Mouse (Mus musculus) hindbrain, embryonic 12.5 days (tissue): ENCODE data around the gene Gm8068. TPM values are rescaled to one million over a fixed set of nuclear protein-coding genes. Genes with fewer than 3 reads are reported as not detected.
"Not testable (repeated sequence)": the region's sequence is repeated elsewhere in the genome, so short reads cannot be mapped to it uniquely, and the experiment has no call there.

Experiments
- ATAC-seq: fragments of 200-750 bp; cut with Nextera tagmentation; 2 replicates; pipeline ENCODE4 v1.8.0; 2017; ENCODE audit warnings: moderate TSS enrichment; ENCODE audit not compliant: low FRiP score
- H3K27ac ChIP-seq: fragments of 300-500 bp; sonication (generic); 2 replicates; pipeline ENCODE4 v1.5.1; 2016; ENCODE audit warnings: mild to moderate bottlenecking
- H3K27me3 ChIP-seq: fragments of 300-500 bp; sonication (generic); 2 replicates; pipeline ENCODE4 v1.6.1; 2016; ENCODE audit warnings: mild to moderate bottlenecking
- H3K36me3 ChIP-seq: fragments of 300-500 bp; sonication (generic); 2 replicates; pipeline ENCODE4 v1.6.1; 2016; ENCODE audit warnings: mild to moderate bottlenecking
- H3K4me1 ChIP-seq: fragments of 300-500 bp; sonication (generic); 2 replicates; pipeline ENCODE4 v1.6.1; 2016
- H3K4me2 ChIP-seq: fragments of 300-500 bp; sonication (generic); replicated peaks from 2 replicates; pipeline ENCODE4 v1.6.1; 2016; ENCODE audit warnings: mild to moderate bottlenecking
- H3K4me3 ChIP-seq: fragments of 300-500 bp; sonication (generic); 2 replicates; pipeline ENCODE4 v1.5.1; 2016; ENCODE audit warnings: mild to moderate bottlenecking
- H3K9ac ChIP-seq: fragments of 300-500 bp; sonication (generic); 2 replicates; pipeline ENCODE4 v1.6.1; 2016; ENCODE audit warnings: mild to moderate bottlenecking, moderate library complexity
- H3K9me3 ChIP-seq: fragments of 300-500 bp; sonication (generic); replicated peaks from 2 replicates; pipeline ENCODE4 v1.6.1; 2016; ENCODE audit warnings: mild to moderate bottlenecking
- WGBS: fragments of 180-500 bp; shearing (Covaris S2); methylation state at CpG from one replicate; pipeline ENCODE4 v1.1.7; 2016; 5-methylcytosine and 5-hydroxymethylcytosine counted together
- polyA plus RNA-seq: library from polyadenylated mRNA; unstranded; fragments of >200 nt; fragmentation: Nextera tagmentation; extraction: Ambion mirVana; gene quantifications from 2 replicates; pipeline ENCODE4 v1.2.1, GENCODE M21; 2016

The Gm8068 gene
- not detected in 2 replicates for polyA plus RNA-seq

DNA sequence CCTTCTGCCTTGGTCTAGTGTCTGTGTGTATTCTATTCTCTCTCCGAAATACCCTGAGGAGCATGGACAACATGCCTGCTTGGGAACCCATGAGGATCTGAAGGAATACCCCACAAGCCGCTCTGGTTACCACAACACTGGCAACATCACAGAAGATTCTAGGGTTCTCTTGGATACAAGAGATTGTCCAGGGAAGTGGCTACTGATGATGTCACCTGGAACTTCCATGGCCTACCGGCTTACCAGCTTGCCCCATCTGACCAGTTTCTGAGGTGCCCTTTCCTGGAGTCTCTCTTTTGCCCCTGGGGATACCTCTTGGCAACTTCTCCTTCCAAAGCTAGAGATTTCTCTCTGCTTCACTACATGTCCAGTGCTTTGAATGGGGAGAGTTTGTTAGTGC is at the start of gene Gm8068:
Gene Gm8068 (minus strand): TSS at position 101 of the 400 bp plus-strand sequence.
- H3K4me1 ChIP-seq, H3K9ac ChIP-seq, H3K27ac ChIP-seq, H3K4me2 ChIP-seq, H3K4me3 ChIP-seq, ATAC-seq, H3K9me3 ChIP-seq, H3K36me3 ChIP-seq, H3K27me3 ChIP-seq: not testable (repeated sequence)
- whole genome bisulfite sequencing, result no CpG with 5 or more reads among the region's 3 CpGs

- not testable (repeated sequence) for H3K9ac ChIP-seq, H3K9me3 ChIP-seq, H3K27me3 ChIP-seq, ATAC-seq, H3K36me3 ChIP-seq, H3K4me2 ChIP-seq, H3K4me3 ChIP-seq, H3K27ac ChIP-seq, H3K4me1 ChIP-seq
- 94% methylated on average over 1 of the region's 1 CpGs for WGBS
These were observed 48.8 kb upstream of the Gm8068 start, which contains the start of gene Gm7929 for GRCm38 (mm10) chr14:41750514-41750913. Gm7929 (minus strand) TSS chr14:41750614.

DNA sequence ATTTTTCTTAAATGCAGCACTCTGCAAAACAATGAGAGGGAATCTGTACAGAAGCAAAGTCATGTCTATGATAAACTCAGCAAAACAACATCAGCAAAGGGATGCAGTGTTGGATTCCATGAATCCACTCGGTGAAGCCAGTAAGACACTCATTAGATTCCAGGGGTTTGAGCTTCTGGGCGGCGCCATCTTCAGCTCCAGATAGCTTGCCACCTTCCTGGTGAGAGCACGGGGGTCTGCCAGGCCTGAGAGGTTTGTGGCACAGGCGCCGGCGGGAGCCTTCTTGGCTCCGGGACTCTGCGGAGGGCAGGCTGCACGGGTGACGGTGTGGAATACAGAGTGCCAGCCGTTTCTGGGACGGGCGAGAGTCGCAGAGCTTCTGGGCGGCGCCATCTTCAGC is 21.8 kb upstream of the Gm8068 start:
- not testable (repeated sequence) for H3K4me1 ChIP-seq, H3K27ac ChIP-seq, H3K4me3 ChIP-seq, ATAC-seq, H3K9me3 ChIP-seq, H3K9ac ChIP-seq, H3K4me2 ChIP-seq, H3K27me3 ChIP-seq, H3K36me3 ChIP-seq
- WGBS, result 75% methylated on average over 17 of the region's 17 CpGs

DNA sequence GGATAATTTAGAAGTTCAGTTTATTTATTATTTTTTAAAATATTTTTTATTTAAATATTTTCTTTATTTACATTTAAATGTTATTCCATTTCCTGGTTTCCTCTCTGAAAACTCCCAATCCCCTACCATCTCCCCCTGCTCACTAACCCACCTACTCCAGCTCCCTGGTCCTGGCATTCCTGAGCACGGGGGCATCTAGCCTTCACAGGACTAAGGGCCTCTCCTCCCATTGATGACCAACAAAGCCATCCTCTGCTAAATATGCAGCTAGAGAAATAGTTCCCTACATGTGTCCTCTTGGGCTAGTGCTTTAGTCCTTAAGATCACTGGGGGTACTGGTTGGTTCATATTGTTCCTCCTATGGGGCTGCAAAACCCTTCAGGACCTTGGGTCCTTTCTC is 15.5 kb upstream of the Gm8068 start:
- H3K4me3 ChIP-seq, H3K36me3 ChIP-seq, H3K4me2 ChIP-seq, H3K9ac ChIP-seq, H3K9me3 ChIP-seq, H3K27me3 ChIP-seq, H3K4me1 ChIP-seq, H3K27ac ChIP-seq, ATAC-seq: not testable (repeated sequence)
- 82% methylated on average over 1 of the region's 1 CpGs for WGBS

DNA sequence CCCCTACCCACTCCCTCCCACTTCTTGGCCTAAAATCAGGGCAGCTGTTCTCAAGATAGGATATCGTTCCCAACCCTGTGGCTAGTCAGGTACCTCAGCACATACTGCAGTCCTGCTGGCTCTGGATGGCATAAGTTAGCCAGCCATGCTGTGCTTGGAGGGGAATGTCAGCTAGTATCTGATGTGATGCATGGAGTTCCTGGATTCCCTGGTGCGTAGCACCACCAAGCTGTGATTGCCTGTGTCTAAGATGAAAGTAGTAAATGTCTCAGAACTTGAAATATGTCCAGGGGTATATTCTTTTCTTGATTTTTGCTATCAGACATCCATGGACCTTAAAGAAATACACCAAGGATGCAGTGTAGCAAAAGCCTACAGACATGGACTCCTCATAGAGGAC is 53.5 kb downstream of the Gm8068 start:
- not testable (repeated sequence) for H3K36me3 ChIP-seq, H3K27me3 ChIP-seq, H3K4me2 ChIP-seq, H3K9ac ChIP-seq, H3K4me1 ChIP-seq, H3K27ac ChIP-seq, H3K9me3 ChIP-seq, ATAC-seq, H3K4me3 ChIP-seq
- 81% methylated on average over 2 of the region's 2 CpGs for WGBS

Other genes starting within 250 kb of the Gm8068 start
- gene Gm7954, start 248.4 kb downstream of the Gm8068 start, polyA plus RNA-seq, result not detected in 2 replicates
- gene Gm3486, start 212.4 kb downstream of the Gm8068 start, polyA plus RNA-seq, result not detected in 2 replicates
- not detected in 2 replicates for gene Gm7970, start 146.3 kb downstream of the Gm8068 start, polyA plus RNA-seq
- gene 1700049E17Rik2, start 128.7 kb downstream of the Gm8068 start, polyA plus RNA-seq, result not detected in 2 replicates
- not detected in 2 replicates for gene Gm3072, start 77.3 kb downstream of the Gm8068 start, polyA plus RNA-seq
- gene Gm3676, start 55.4 kb downstream of the Gm8068 start, polyA plus RNA-seq, result not detected in 2 replicates
- not detected in 2 replicates for gene Gm7929, start 48.7 kb upstream of the Gm8068 start, polyA plus RNA-seq
- gene Gm47189, start 70.6 kb upstream of the Gm8068 start, polyA plus RNA-seq, result not detected in 2 replicates
- gene Gm7980, start 205.4 kb upstream of the Gm8068 start, polyA plus RNA-seq, result not detected in 2 replicates
- gene 1700049E17Rik1, start 223.1 kb upstream of the Gm8068 start, polyA plus RNA-seq, result not detected in 2 replicates
- gene 1700024B05Rik, start 242.1 kb upstream of the Gm8068 start, polyA plus RNA-seq, result not detected in 2 replicates